Mouse (Mus musculus) midbrain, embryonic 14.5 days (tissue): ENCODE data around the gene Myo1b. TPM values are rescaled to one million over a fixed set of nuclear protein-coding genes. Genes with fewer than 3 reads are reported as not detected.

Experiments
- ATAC-seq: fragments of 200-750 bp; cut with Nextera tagmentation; 2 replicates; pipeline ENCODE4 v1.8.0; 2017; ENCODE audit warnings: moderate number of reproducible peaks, moderate library complexity; ENCODE audit not compliant: low FRiP score, low TSS enrichment
- DNase-seq: peaks from one replicate; pipeline ENCODE4 v3.0.0-alpha.2; 2015
- H3K27ac ChIP-seq: fragments of 300-500 bp; sonication (generic); replicated peaks from 2 replicates; pipeline ENCODE4 v1.5.1; 2014; ENCODE audit warnings: mild to moderate bottlenecking, low read depth, low read length, moderate library complexity
- H3K27me3 ChIP-seq: fragments of 300-500 bp; sonication (generic); 2 replicates; pipeline ENCODE4 v1.6.1; 2014; ENCODE audit warnings: low read length, control low read depth, mixed read lengths; ENCODE audit not compliant: control insufficient read depth, insufficient read depth
- H3K36me3 ChIP-seq: fragments of 300-500 bp; sonication (generic); 2 replicates; pipeline ENCODE4 v1.6.1; 2014; ENCODE audit warnings: low read length, control low read depth; ENCODE audit not compliant: control insufficient read depth, insufficient read depth
- H3K4me1 ChIP-seq: fragments of 300-500 bp; sonication (generic); 2 replicates; pipeline ENCODE4 v1.6.1; 2014; ENCODE audit warnings: mild to moderate bottlenecking, antibody characterized with exemption, low read length, control low read depth; ENCODE audit not compliant: control insufficient read depth, insufficient read depth
- H3K4me2 ChIP-seq: fragments of 300-500 bp; sonication (generic); 2 replicates; pipeline ENCODE4 v1.6.1; 2014; ENCODE audit warnings: mild to moderate bottlenecking, low read length, moderate library complexity
- H3K4me3 ChIP-seq: fragments of 300-500 bp; sonication (generic); replicated peaks from 2 replicates; pipeline ENCODE4 v1.5.1; 2014; ENCODE audit warnings: low read depth, low read length
- H3K9ac ChIP-seq: fragments of 300-500 bp; sonication (generic); replicated peaks from 2 replicates; pipeline ENCODE4 v1.6.1; 2014; ENCODE audit warnings: mild to moderate bottlenecking, low read length, moderate library complexity
- H3K9me3 ChIP-seq: fragments of 300-500 bp; sonication (generic); 2 replicates; pipeline ENCODE4 v1.6.1; 2016; ENCODE audit warnings: low read length, control low read depth, mixed read lengths; ENCODE audit not compliant: control insufficient read depth
- WGBS: fragments of 180-500 bp; shearing (Covaris S2); extraction: QIAGEN DNeasy Blood & Tissue Kit; methylation state at CpG from one replicate; pipeline ENCODE4 v1.1.7; 2014; 5-methylcytosine and 5-hydroxymethylcytosine counted together
- polyA plus RNA-seq: library from polyadenylated mRNA; unstranded; fragments of >200 nt; fragmentation: Nextera tagmentation; extraction: Ambion mirVana; gene quantifications from 2 replicates; pipeline ENCODE4 v1.2.1, GENCODE M21; 2014

Gene Myo1b
- polyA plus RNA-seq, 1 experiment from 2014 or later, result 93.1 TPM

- DNase-seq (no peak), ATAC-seq (no peak)
- Histone ChIP-seq H3K4me2 (no peak overlapping the region), H3K27ac (no peak overlapping the region), H3K27me3 (no peaks in the 10 kb centered on the region), H3K36me3 (no peaks in the 10 kb centered on the region), H3K9me3 (no peaks in the 10 kb centered on the region), H3K9ac (no peak overlapping the region), H3K4me1 (no peaks in the 10 kb centered on the region), H3K4me3 (no peak overlapping the region)
- WGBS, result 92% methylated on average over 13 of the region's 13 CpGs
Observed at GRCm38 (mm10) chr1:51821701-51822495, 94.0 kb downstream of the Myo1b start.

- Histone ChIP-seq H3K4me2 (no peak overlapping the region), H3K36me3 (no peaks in the 10 kb centered on the region), H3K27me3 (no peaks in the 10 kb centered on the region), H3K27ac (no peak overlapping the region), H3K9ac (no peak overlapping the region), H3K9me3 (no peaks in the 10 kb centered on the region), H3K4me1 (no peaks in the 10 kb centered on the region), H3K4me3 (no peak overlapping the region)
- no peak for ATAC-seq
- 96% methylated on average over 6 of the region's 6 CpGs for WGBS
- DNase-seq, result no peak
Observed at GRCm38 (mm10) chr1:51820520-51820919, 95.4 kb downstream of the Myo1b start.

GRCm38 (mm10) chr1:51820013-51820441, 95.8 kb downstream of the Myo1b start:
- Histone ChIP-seq H3K4me1 (no peaks in the 10 kb centered on the region), H3K9ac (no peak overlapping the region), H3K27me3 (no peaks in the 10 kb centered on the region), H3K9me3 (no peaks in the 10 kb centered on the region), H3K4me3 (no peak overlapping the region), H3K27ac (no peak overlapping the region), H3K36me3 (no peaks in the 10 kb centered on the region), H3K4me2 (no peak overlapping the region)
- ATAC-seq (no peak), DNase-seq (no peak)
- WGBS, result 91% methylated on average over 7 of the region's 7 CpGs

GRCm38 (mm10) chr1:51815636-51816035, 100.2 kb downstream of the Myo1b start:
- no peaks in the 10 kb centered on the region for H3K27me3 ChIP-seq

GRCm38 (mm10) chr1:51814854-51815630, 100.8 kb downstream of the Myo1b start:
- H3K4me3 ChIP-seq, result no peak overlapping the region
- no peak overlapping the region for H3K9ac ChIP-seq
- ATAC-seq (no peak), DNase-seq (no peak)
- H3K4me2 ChIP-seq, result no peak overlapping the region
- no peaks in the 10 kb centered on the region for H3K9me3 ChIP-seq
- H3K4me1 ChIP-seq, result no peaks in the 10 kb centered on the region
- WGBS, result 81% methylated on average over 5 of the region's 5 CpGs
- H3K27me3 ChIP-seq, result no peaks in the 10 kb centered on the region
- H3K36me3 ChIP-seq, result no peaks in the 10 kb centered on the region
- H3K27ac ChIP-seq, result no peak overlapping the region

More at GRCm38 (mm10) chr1:51815636-51816035, 100.2 kb downstream of the Myo1b start:
- Histone ChIP-seq H3K9me3 (no peaks in the 10 kb centered on the region), H3K9ac (no peak overlapping the region), H3K4me2 (no peak overlapping the region), H3K4me1 (no peaks in the 10 kb centered on the region), H3K27ac (no peak overlapping the region), H3K4me3 (no peak overlapping the region), H3K36me3 (no peaks in the 10 kb centered on the region)
- ATAC-seq (no peak), DNase-seq (no peak)
- 95% methylated on average over 1 of the region's 1 CpGs for WGBS

GRCm38 (mm10) chr1:51808847-51809246, 107.0 kb downstream of the Myo1b start:
- Histone ChIP-seq H3K9ac (no peak overlapping the region), H3K4me2 (no peak overlapping the region), H3K9me3 (no peaks in the 10 kb centered on the region), H3K4me1 (peaks cover 9% of the 10 kb centered on the region; the same call in 1 of the 2 replicates), H3K4me3 (no peak overlapping the region), H3K27me3 (no peaks in the 10 kb centered on the region), H3K27ac (no peak overlapping the region), H3K36me3 (no peaks in the 10 kb centered on the region)
- no peak for DNase-seq
- WGBS, result 85% methylated on average over 10 of the region's 10 CpGs
- ATAC-seq, result no peak

GRCm38 (mm10) chr1:51808228-51808627, 107.6 kb downstream of the Myo1b start:
- Histone ChIP-seq H3K27me3 (no peaks in the 10 kb centered on the region), H3K4me2 (no peak overlapping the region), H3K27ac (no peak overlapping the region), H3K36me3 (no peaks in the 10 kb centered on the region), H3K4me3 (no peak overlapping the region), H3K9me3 (no peaks in the 10 kb centered on the region), H3K4me1 (peaks cover 9% of the 10 kb centered on the region; the same call in 1 of the 2 replicates), H3K9ac (no peak overlapping the region)
- WGBS, result 90% methylated on average over 1 of the region's 1 CpGs
- ATAC-seq, result no peak
- DNase-seq, result no peak

GRCm38 (mm10) chr1:51805040-51805610, 110.7 kb downstream of the Myo1b start:
- no peak overlapping the region for H3K9ac ChIP-seq
- no peak for ATAC-seq

More at GRCm38 (mm10) chr1:51805040-51805610, 110.7 kb downstream of the Myo1b start:
- WGBS, result 33% methylated on average over 5 of the region's 5 CpGs
- Histone ChIP-seq H3K4me2 (no peak overlapping the region), H3K4me3 (no peak overlapping the region), H3K4me1 (peaks cover 9% of the 10 kb centered on the region; the same call in 1 of the 2 replicates), H3K27ac (no peak overlapping the region), H3K36me3 (peaks cover 5% of the 10 kb centered on the region; the same call in 1 of the 2 replicates), H3K27me3 (no peaks in the 10 kb centered on the region), H3K9me3 (no peaks in the 10 kb centered on the region)
- no peak for DNase-seq
